Mouse (Mus musculus) heart, postnatal 10 days (tissue): ENCODE results near the gene E130311K13Rik. TPM values are rescaled to one million over a fixed set of nuclear protein-coding genes. Genes with fewer than 3 reads are reported as not detected.
A peak's percentile ranks its signal among the peaks of the same experiment; 100 is the strongest.

Experiments used
- DNase-seq, 2 experiments: peaks; one replicate each; pipeline ENCODE4 v3.0.0; 2021
- intact Hi-C: fragments of 180-260 bp; cut with DNase I; formaldehyde crosslinking; loops from one replicate; pipeline ENCODE4 v1.15.1; 2025
- total RNA-seq, 2 experiments: library from RNA; stranded (reverse); gene quantifications; 2 replicates each; pipeline ENCODE4 v1.2.3; 2021

Gene E130311K13Rik
- total RNA-seq, 2 experiments from 2014 or later, result 6.3 to 6.7 TPM

GRCm38 (mm10) chr3:63897177-63897576, 32.1 kb downstream of the E130311K13Rik start:
- intact Hi-C loops, result no loop called here
- no peak for DNase-seq

GRCm38 (mm10) chr3:63896303-63896702, 33.0 kb downstream of the E130311K13Rik start:
- intact Hi-C loops, result no loop called here

GRCm38 (mm10) chr3:63895786-63896185, 33.5 kb downstream of the E130311K13Rik start:
- intact Hi-C loops, result no loop called here
- DNase-seq, result no peak

More at GRCm38 (mm10) chr3:63896303-63896702, 33.0 kb downstream of the E130311K13Rik start:
- DNase-seq, result no peak

GRCm38 (mm10) chr3:63893677-63894076, 35.6 kb downstream of the E130311K13Rik start:
- intact Hi-C loops, result no loop called here
- no peak for DNase-seq

DNA sequence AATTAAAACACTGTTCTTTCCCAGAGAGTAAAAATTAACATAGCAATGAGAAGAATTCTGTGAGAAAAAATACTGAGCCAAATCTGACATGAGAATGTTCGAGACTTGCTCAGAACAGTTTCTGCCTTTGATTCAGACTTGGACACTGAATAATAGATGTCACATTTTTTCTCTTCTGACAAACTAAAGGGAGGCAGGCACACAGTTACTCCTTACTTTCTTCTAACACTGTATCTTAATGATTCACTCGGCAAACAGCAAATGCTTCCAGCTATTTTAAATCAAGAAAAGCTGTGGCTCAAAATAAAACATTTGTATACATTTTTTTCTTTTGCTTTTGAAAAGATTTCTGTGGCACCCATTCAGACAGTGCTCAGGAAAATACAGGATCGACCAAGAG, 37.1 kb downstream of the E130311K13Rik start:
- intact Hi-C loops, result no loop called here
- DNase-seq, result no peak

DNA sequence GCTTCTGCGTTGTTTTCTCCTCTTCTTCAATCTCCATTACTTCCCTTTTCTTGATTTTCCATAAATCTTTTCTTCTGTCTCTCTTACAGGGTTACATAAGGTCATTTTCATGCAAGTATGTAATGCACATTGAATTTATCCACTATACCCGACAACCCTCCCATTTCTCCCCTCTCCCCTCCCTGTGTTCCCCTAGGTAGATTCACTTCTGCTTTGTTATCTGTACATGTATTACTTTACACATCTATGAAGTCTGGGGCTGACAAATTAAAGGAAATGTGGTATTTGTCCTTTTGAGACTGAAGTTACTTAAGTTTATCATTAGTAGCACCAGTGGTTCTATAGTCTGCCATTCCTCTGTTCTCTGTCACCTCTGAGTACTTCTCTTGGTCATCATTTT, 48.2 kb downstream of the E130311K13Rik start:
- intact Hi-C loops, result no loop called here
- DNase-seq, result no peak

GRCm38 (mm10) chr3:63878995-63879666, 50.1 kb downstream of the E130311K13Rik start:
- DNase-seq, result no peak
- intact Hi-C loops, result no loop called here

DNA sequence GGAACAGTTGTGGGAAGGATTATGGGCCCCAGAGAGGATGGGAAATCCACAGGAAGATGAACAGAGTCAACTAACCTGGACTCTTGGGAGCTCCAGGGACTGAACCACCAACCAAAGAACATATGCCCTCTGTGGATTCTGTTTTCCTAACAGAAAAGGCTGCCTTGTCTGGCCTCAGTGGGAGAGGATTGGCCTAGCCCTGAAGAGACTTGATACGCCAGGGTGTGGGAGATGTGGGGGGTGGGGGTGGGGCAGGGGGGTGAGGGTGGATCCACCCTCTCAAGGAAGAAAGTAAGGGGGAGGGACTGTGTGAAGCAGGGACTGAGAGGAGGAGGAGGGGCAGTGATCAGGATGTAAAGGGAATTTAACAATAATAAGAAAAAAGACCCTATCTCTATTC, 56.5 kb downstream of the E130311K13Rik start:
- DNase-seq, result no peak
- intact Hi-C loops, result no loop called here

DNA sequence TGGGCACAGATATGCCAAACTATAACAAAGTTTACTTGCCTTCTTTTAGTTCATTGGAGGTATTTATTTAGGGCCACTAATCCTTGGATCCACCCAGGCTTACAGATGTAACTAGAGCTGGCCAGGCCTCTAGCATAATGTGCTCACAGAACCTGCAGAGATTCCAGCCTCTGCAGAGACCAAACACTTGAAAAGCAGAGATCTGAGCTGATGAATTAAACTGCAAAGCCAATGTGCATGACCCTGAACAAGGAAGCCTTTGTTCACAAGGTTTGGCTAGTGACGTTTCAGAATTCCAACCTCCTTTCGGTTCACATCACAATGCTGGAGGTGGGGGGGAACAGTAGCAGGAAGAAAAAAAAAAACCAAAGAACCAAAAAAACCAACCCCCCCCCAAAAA, 58.0 kb downstream of the E130311K13Rik start:
- DNase-seq, result no peak
- intact Hi-C loops, result no loop called here

GRCm38 (mm10) chr3:63868285-63868684, 61.0 kb downstream of the E130311K13Rik start:
- intact Hi-C loops, result loop anchor here (1.0 to 10.0 kb wide), 3 partner anchors 298 to 946 kb away; no protein-coding TSS in a partner anchor
- peak; percentile 39 to 66 for DNase-seq

DNA sequence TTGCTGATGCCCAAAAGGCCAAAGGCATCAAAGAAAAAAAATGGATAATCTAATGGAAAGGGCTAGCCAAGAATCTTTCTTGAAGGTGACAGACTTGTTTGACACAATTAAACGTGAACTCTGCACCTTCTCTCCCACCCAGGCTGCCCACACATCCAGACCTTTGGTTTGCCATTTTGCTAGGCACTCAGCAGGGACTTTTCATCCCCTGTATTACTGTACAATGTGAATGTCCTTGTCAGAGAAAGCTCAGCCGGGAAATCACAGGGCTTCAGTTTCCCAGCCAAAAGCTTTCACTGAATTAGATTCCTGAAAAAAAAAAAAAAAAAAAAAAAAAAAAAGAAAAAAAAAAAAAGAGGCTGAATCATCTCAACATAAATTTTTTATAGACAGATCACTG, 64.2 kb downstream of the E130311K13Rik start:
- intact Hi-C loops, result loop anchor here (5.0 to 10.0 kb wide), 2 partner anchors 570 to 943 kb away; no protein-coding TSS in a partner anchor
- no peak for DNase-seq

Other genes starting within 250 kb of the E130311K13Rik start
- gene Plch1, start 30.0 kb downstream of the E130311K13Rik start, total RNA-seq, result under 1 TPM in 1 of 2 experiments, not detected in 1; 0.55 TPM
- gene Slc33a1, start 35.3 kb upstream of the E130311K13Rik start, total RNA-seq, result 10 to 100 TPM in 1 of 2 experiments, 1 to 10 TPM in 1; 9.6 to 10.9 TPM
- gene Gmps, start 46.6 kb upstream of the E130311K13Rik start, total RNA-seq, result 10 to 100 TPM; 27.5 to 30.1 TPM
- gene Vmn2r1, start 152.1 kb upstream of the E130311K13Rik start, total RNA-seq, result under 1 TPM; 0.10 to 0.12 TPM
- not detected for gene Vmn2r2, start 212.5 kb upstream of the E130311K13Rik start, total RNA-seq